Mouse (Mus musculus): ENCODE measurements around the gene Wdr78.

- TF ChIP-seq CTCF (IDR thresholded peaks at IDR 0.05; ENCODE audit: low read depth) (no peak), EP300 (IDR thresholded peaks at IDR 0.05; ENCODE audit: low read depth) (no peak)
Observed at GRCm38 (mm10) chr4:102989391-102989790, 125.0 kb downstream of the Wdr78 start.
